Mouse (Mus musculus): ENCODE data around the gene Ppy.

The Ppy gene

GRCm38 (mm10) chr11:102087931-102088898, 12.9 kb downstream of the Ppy start, which contains the start of gene Mpp2:
TSS of gene Mpp2 (minus strand) at chr11:102088515.
- DNase-seq: peak; percentile 56

- DNase-seq: peak; percentile 52
Observed at GRCm38 (mm10) chr11:102087081-102087751, 13.9 kb downstream of the Ppy start.

GRCm38 (mm10) chr11:102086331-102086730, 14.8 kb downstream of the Ppy start:
- no peak for DNase-seq

- no peak for DNase-seq
Observed at GRCm38 (mm10) chr11:102084159-102084558, 17.0 kb downstream of the Ppy start.

GRCm38 (mm10) chr11:102083193-102083592, 17.9 kb downstream of the Ppy start:
- no peak for DNase-seq

GRCm38 (mm10) chr11:102082322-102082721, 18.8 kb downstream of the Ppy start:
- DNase-seq: peak; percentile 30

- DNase-seq: peak; percentile 73
Observed at GRCm38 (mm10) chr11:102073722-102074121, 27.4 kb downstream of the Ppy start.

- DNase-seq: no peak
Observed at GRCm38 (mm10) chr11:102072729-102073128, 28.4 kb downstream of the Ppy start.

- DNase-seq: no peak
Observed at GRCm38 (mm10) chr11:102070426-102070825, 30.7 kb downstream of the Ppy start.

GRCm38 (mm10) chr11:102069633-102070032, 31.5 kb downstream of the Ppy start:
- DNase-seq: no peak

GRCm38 (mm10) chr11:102068969-102069368, 32.1 kb downstream of the Ppy start:
- no peak for DNase-seq

GRCm38 (mm10) chr11:102063076-102063475, 38.0 kb downstream of the Ppy start:
- DNase-seq: no peak

GRCm38 (mm10) chr11:102061941-102062473, 39.1 kb downstream of the Ppy start:
- no peak for DNase-seq

GRCm38 (mm10) chr11:102061236-102061940, 39.7 kb downstream of the Ppy start:
- peak; percentile 84 for DNase-seq

GRCm38 (mm10) chr11:102053847-102054246, 47.3 kb downstream of the Ppy start:
- DNase-seq: peak; percentile 60

GRCm38 (mm10) chr11:102053183-102053582, 47.9 kb downstream of the Ppy start:
- peak; percentile 64 for DNase-seq

GRCm38 (mm10) chr11:102052697-102053096, 48.4 kb downstream of the Ppy start:
- no peak for DNase-seq

- DNase-seq: peak; percentile 46
Observed at GRCm38 (mm10) chr11:102051954-102052353, 49.2 kb downstream of the Ppy start.

- peak; percentile 83 for DNase-seq
Observed at GRCm38 (mm10) chr11:102051541-102051940, 49.6 kb downstream of the Ppy start.
